Mouse (Mus musculus): Measurements from ENCODE around the gene Mvp. TPM values are rescaled to one million over a fixed set of nuclear protein-coding genes. Genes with fewer than 3 reads are reported as not detected.

The Mvp gene
- total and polyA plus RNA-seq, 3 experiments, result 19.8 to 20.6 TPM; not detected in 1

- Histone ChIP-seq H3K27me3 (ENCODE audit: control insufficient read depth in 1 of 2, insufficient read depth in 2 of 2, low read length in 2 of 2) (no peaks in the 10 kb centered on the region), H3K9ac (ENCODE audit: control insufficient read depth, low read depth, low read length, poor library complexity, severe bottlenecking) (no peak overlapping the region), H3K4me1 (ENCODE audit: control insufficient read depth in 1 of 2, insufficient read depth in 2 of 2, low read length in 2 of 2) (peaks cover 6 to 11% of the 10 kb centered on the region in 2 experiments), H3K4me3 (ENCODE audit: control insufficient read depth in 1 of 2, insufficient read depth in 1 of 2, low read depth in 2 of 2, low read length in 2 of 2) (no peak overlapping the region), H3K36me3 (ENCODE audit: control insufficient read depth in 1 of 2, insufficient read depth in 2 of 2, low read length in 2 of 2) (peaks cover 0 to 9% of the 10 kb centered on the region in 2 experiments; a peak in 2 of 4 replicates), H3K9me3 (replicated peaks; ENCODE audit: insufficient read depth, low read length) (no peaks in the 10 kb centered on the region), H3K79me2 (ENCODE audit: control insufficient read depth, insufficient read depth, low read length, poor library complexity) (no peaks in the 10 kb centered on the region), H3K27ac (ENCODE audit: control insufficient read depth, low read depth, low read length) (no peak overlapping the region)
- no peak for DNase-seq (ENCODE audit: low read depth, low spot score)
- no peak for TF ChIP-seq MAFK (IDR thresholded peaks at IDR 0.05; ENCODE audit: borderline replicate concordance, low read depth, low read length)
- TF ChIP-seq ZKSCAN1 (IDR thresholded peaks at IDR 0.05; ENCODE audit: low read depth, low read length), result no peak
- no peak for TF ChIP-seq NELFE (IDR thresholded peaks at IDR 0.05; ENCODE audit: low read depth, low read length)
Observed at GRCm38 (mm10) chr7:126961965-126962364, 52.5 kb downstream of the Mvp start.

DNA sequence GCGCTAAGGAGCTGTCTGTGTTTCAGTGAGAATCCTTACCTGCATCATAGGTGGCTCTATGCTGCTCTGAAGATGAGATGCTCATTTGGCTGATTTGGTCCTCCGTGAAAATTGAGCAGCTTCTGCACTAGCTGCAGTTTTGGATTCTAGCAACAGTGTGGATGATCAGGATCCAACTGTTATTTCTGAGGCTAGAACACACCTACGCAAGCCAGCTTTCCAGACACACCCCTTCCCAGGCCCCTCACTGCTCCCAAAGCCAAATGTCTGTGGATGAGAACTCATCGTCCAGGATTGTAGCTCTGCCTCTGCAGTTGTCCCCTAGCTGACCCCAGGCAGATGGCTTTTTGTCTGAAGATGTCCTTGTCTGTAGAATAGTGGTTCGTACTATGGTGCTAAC lies 53.3 kb downstream of the Mvp start:
- no peaks in the 10 kb centered on the region for H3K27me3 ChIP-seq (ENCODE audit: control insufficient read depth in 1 of 2, insufficient read depth in 2 of 2, low read length in 2 of 2)
- peaks cover 6 to 11% of the 10 kb centered on the region in 2 experiments for H3K4me1 ChIP-seq (ENCODE audit: control insufficient read depth in 1 of 2, insufficient read depth in 2 of 2, low read length in 2 of 2)
- H3K9me3 ChIP-seq (replicated peaks; ENCODE audit: insufficient read depth, low read length), result no peaks in the 10 kb centered on the region
- H3K79me2 ChIP-seq (ENCODE audit: control insufficient read depth, insufficient read depth, low read length, poor library complexity), result no peaks in the 10 kb centered on the region
- DNase-seq (ENCODE audit: low read depth, low spot score), result no peak
- no peak overlapping the region for H3K27ac ChIP-seq (ENCODE audit: control insufficient read depth, low read depth, low read length)
- H3K4me3 ChIP-seq (ENCODE audit: control insufficient read depth in 1 of 2, insufficient read depth in 1 of 2, low read depth in 2 of 2, low read length in 2 of 2), result no peak overlapping the region
- H3K36me3 ChIP-seq (ENCODE audit: control insufficient read depth in 1 of 2, insufficient read depth in 2 of 2, low read length in 2 of 2), result peaks cover 0 to 9% of the 10 kb centered on the region in 2 experiments; a peak in 2 of 4 replicates
- TF ChIP-seq MAZ (IDR thresholded peaks at IDR 0.05; ENCODE audit: low read depth, low read length) (no peak), POLR2A (IDR thresholded peaks at IDR 0.05; ENCODE audit: control insufficient read depth in 1 of 2, insufficient read depth in 1 of 2, low read depth in 1 of 2, low read length in 2 of 2, poor library complexity in 1 of 2) (no peak), CTCF (IDR thresholded peaks at IDR 0.05 in 2 of 3, conservative IDR thresholded peaks at IDR 0.05 in 1 of 3; ENCODE audit: control insufficient read depth in 1 of 3, insufficient read depth in 1 of 3, low read depth in 2 of 3, low read length in 3 of 3, poor library complexity in 1 of 3, severe bottlenecking in 1 of 3) (no peak; a peak in 1 of 6 replicates), KAT2A (conservative IDR thresholded peaks at IDR 0.05; ENCODE audit: low read depth, low read length) (no peak), CHD2 (IDR thresholded peaks at IDR 0.05; ENCODE audit: low read length) (no peak), EP300 (IDR thresholded peaks at IDR 0.05; ENCODE audit: low read depth in 1 of 2, low read length in 2 of 2) (no peak), JUND (IDR thresholded peaks at IDR 0.05; ENCODE audit: low read depth, low read length) (no peak), MYB (IDR thresholded peaks at IDR 0.05; ENCODE audit: low read depth, low read length) (no peak), E2F4 (IDR thresholded peaks at IDR 0.05; ENCODE audit: borderline replicate concordance, low read depth, low read length) (no peak), NELFE (IDR thresholded peaks at IDR 0.05; ENCODE audit: low read depth, low read length) (no peak), ZNF384 (IDR thresholded peaks at IDR 0.05; ENCODE audit: low read depth, low read length) (no peak), RCOR1 (IDR thresholded peaks at IDR 0.05; ENCODE audit: low read depth, low read length) (no peak), SIN3A (IDR thresholded peaks at IDR 0.05; ENCODE audit: low read length) (no peak), ELF1 (IDR thresholded peaks at IDR 0.05; ENCODE audit: low read depth, low read length) (no peak), ZMIZ1 (IDR thresholded peaks at IDR 0.05; ENCODE audit: low read depth, low read length) (no peak), POLR2AphosphoS5 (IDR thresholded peaks at IDR 0.05; ENCODE audit: borderline replicate concordance, low read depth, low read length) (no peak), CHD1 (IDR thresholded peaks at IDR 0.05; ENCODE audit: low read depth, low read length) (no peak), USF2 (IDR thresholded peaks at IDR 0.05; ENCODE audit: borderline replicate concordance in 1 of 2, insufficient read depth in 1 of 2, low read depth in 1 of 2, low read length in 2 of 2) (no peak), BHLHE40 (IDR thresholded peaks at IDR 0.05; ENCODE audit: borderline replicate concordance, low read depth, low read length) (no peak), POLR2AphosphoS2 (IDR thresholded peaks at IDR 0.05; ENCODE audit: low read length) (no peak)
- no peak overlapping the region for H3K9ac ChIP-seq (ENCODE audit: control insufficient read depth, low read depth, low read length, poor library complexity, severe bottlenecking)
